Mouse (Mus musculus) hematopoietic stem cell, adult 5-6 weeks (primary cell): ENCODE data around the gene Tef. TPM values are rescaled to one million over a fixed set of nuclear protein-coding genes. Genes with fewer than 3 reads are reported as not detected.

ENCODE experiments used
- ATAC-seq, 2 experiments: fragments of 125-278 bp in 1 of 2; replicated peaks in 1 of 2; 2 replicates each; pipeline ENCODE4 v1.8.0; 2016 to 2017; ENCODE audit warnings: inconsistent platforms in 2 of 2, mild to moderate bottlenecking in 2 of 2, moderate number of reproducible peaks in 2 of 2, low read depth in 1 of 2, moderate TSS enrichment in 1 of 2; ENCODE audit not compliant: low FRiP score in 2 of 2, poor library complexity in 2 of 2, severe bottlenecking in 2 of 2, insufficient read depth in 1 of 2, low TSS enrichment in 1 of 2
- total RNA-seq: library from RNA; stranded (forward); fragments of 172-1452, 232-1000 nt; gene quantifications from 2 replicates; pipeline ENCODE4 v1.2.3, GENCODE M21; 2017

Gene Tef
- total RNA-seq = 18.6 and 28.9 TPM in 2 replicates

DNA sequence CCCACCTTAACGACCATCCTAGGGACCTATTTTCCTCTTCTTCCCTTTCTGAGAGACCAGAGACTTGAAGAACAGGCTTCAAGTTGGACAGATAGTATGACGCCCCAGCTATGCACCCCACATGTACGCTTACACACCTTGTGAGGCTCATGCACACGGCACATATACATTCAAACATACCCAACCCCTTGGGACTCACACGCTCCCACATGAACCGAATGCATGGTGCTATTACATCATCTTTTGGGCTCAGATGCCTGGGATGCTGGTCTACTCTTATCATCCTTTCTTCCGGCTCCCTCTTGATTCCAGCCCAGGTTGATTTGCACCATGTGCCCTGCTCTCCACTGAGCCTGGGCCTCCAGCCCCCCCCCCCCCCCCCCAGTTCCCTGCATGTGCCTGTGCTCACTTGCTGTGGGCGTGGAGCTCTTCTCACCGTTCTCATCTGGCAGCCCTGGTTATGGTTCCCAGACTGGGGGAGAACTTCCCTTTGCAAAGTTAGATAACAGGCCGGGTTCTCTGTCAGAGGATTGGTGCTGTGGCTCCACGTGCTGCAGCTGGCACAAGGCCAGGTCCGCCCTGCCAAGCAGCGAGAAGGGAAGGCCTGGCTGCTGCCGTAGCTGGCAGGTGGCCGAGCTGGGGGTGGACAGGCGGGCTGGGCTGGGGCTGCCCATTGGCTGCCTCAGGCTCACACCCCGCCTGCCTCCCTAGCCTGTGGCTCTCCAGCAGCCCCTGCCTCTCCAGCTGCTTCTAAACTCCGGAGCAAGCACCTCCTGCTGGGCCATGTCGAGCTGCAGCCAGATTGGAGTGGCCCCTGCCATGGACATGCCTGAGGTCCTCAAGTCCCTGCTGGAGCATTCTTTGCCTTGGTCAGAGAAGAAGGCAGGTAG, at the start of gene Tef:
TSS of gene Tef (plus strand) at position 421 of the 890 bp plus-strand sequence.
- ATAC-seq = peak; percentile 90 to 92

DNA sequence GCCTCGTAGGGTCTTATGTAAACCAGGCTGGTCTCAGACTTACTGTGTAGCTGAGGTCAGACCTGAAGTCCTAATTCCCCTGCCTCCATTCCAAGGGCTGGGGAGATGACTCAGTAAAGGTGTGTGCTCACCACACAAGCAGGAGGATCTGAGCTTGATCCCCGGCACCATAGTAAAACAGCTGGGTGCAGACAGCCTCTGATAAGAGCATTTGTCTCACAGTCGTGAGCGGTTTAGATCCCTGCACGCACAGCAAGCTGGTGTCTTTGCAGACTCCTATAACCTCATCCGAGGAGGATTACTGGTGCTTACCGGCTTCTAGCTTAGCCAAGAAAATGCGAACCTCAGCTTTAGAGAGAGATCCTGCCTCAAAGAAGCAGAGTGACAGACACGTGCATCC, 48.6 kb upstream of the Tef start:
- no peak for ATAC-seq

DNA sequence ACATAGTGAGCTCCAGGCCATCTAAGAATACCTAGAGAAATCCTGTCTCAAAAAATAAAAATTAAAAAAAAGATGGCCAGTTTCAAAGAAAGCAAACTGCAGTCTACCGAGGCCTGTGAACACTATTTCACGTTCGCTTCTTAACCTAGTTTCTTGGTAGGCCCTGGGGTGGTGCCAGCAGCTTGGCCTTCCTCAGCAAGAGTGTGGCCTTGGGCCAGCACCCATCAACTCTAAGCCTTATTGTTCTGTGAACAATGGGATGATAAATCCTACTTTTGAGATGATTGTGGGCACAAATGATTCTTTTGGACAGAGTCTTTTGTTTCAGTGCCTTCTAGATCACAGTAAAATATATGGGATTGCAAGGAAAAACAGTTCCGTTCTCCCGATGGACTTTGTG, 43.5 kb upstream of the Tef start:
- no peak for ATAC-seq

DNA sequence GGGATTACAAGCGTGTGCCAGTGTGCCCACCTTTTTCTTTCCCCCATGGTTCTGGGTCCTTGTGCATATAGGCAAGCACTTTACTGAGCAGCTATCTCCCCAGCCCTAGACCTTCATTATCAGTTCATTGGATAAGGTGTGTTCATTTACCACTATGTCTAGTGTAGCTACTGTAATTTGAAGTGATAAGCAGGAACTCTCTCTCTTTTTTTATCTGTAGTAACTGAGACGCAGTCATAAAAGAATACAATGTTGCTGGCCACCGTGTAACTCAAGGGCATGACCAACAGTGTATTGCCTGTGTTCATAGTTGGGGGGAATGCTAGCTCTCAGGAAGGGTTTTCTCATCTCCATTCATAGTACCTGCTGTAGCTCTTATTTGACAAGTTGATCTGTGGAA, 42.7 kb upstream of the Tef start:
- no peak for ATAC-seq

DNA sequence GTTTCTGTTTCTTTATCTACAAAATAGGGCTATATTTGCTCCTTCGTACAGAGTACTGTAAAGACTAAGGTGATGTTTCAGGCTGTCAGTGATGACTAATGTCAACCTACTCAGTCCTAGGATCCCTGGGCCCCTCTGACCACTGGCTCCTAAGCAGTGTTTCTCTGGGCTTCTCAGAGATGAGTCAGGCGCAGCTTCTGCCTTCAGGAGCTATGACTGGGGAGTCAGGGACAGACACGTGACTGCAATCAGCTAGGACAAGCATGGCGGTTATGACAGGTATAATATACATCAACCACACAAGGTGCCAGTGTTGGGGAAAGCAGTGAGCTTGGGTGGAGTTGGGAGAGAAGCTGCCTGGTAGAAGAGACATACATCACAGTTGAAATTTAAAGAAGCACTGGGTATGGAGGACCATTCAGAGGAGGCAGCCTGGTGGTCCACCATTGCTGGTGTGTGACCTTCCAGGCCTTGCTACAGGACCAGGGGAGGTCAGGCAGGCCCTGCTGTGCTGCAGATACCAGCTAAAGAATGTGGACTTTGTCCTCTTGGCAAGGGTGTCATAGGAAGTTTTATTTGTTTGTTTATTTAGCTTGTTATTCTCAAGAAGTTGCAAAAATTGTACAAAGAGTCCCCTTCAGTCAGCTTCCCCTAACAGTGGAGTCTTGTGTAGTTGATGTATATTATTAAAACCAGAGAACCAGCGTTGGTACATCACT, 41.7 kb upstream of the Tef start:
- no peak for ATAC-seq

DNA sequence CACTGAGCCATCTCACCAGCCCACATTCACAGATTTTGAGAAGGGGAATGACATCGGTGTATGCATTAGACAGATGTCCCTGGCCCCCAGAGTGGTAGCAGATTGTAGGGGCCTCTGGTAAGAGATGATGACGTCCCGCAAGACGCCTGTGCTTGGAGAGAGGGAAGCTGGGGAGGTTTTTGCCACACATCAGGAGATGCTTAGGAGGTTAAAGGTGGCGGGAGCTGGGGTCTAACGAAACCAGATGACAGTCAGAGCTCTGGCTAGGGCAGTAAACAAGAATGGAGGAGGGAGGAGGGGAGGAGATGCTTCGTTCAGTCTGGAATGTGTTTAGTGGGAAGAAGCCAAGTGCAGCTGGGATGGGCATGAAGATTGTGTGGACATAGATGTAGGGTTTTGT, 40.8 kb upstream of the Tef start:
- no peak for ATAC-seq

DNA sequence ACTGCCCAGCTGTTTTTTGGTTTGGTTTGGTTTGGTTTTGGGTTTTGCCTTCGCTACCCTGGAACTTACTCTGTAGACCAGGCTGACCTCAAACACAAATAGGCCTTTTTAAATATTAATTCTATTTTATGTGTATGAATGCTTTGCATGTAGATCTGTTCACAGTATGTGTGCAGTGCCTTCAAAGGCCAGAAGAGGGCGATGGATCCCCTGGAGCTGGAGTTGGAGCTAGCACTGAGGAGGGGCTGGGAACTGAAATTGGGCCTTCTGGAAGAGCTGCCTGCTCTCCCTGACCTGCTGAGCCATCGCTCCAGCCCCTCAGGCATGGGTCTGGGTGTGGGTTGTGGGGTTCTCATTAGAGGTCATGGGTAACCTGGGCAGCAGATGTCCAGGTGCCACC, 40.3 kb upstream of the Tef start:
- no peak for ATAC-seq

DNA sequence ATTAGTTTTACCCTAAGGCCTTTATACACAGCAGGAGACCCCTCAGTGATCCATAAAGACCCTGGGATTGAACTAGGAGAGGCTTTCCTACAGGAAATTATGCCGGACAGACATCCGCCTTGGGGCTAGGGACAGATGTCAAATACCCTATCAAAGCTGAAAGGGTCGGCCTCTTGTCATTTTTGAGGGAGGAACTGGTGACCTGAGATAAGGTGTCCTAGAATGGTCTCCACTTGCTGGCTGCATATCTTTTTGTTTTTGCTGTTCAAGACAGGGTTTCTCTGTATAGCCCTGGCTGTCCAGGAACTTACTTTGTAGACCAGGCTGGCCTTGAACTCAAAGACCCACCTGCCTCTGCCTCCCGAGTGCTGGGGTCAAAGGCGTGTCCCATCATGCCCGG, 37.6 kb upstream of the Tef start:
- ATAC-seq = no peak

DNA sequence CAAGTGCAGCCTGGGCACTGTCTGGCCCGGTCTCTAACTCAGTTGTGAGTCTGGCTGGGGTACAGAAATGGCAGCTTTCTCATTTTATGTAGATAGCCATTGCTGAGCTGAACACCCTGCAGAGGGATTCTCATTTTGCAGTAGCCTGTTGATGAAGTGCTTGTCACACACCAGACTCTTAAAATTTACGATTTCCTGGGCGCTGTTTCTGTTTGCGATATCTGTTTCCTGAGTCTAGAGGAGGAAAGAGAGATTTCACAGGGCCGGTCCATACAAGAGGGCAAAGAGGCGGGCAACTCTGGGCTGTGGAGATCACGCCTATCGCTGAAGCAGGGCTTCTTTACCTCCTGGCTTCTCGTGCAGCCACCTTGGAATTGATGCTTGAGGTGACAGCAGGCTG, 36.6 kb upstream of the Tef start:
- no peak for ATAC-seq

DNA sequence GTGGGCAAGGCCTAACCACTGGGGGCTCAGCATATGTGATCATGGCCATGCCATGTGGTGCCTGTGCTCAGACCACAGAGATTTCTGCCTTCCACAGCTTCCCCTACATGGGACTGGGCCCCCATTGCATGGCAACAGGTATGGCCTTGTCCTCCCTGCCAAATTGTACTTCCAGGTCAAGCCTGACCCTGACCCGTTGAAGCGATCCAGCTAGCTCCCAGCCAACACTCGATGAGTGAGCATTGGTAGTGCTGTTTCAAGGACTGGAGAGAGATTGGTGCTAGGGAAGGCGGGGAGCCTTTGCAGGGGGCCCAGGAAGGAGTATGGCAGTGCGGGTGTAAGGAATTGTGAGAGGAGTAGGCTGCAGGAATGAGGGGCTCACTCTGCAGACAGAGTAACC, 35.8 kb upstream of the Tef start:
- ATAC-seq = no peak

DNA sequence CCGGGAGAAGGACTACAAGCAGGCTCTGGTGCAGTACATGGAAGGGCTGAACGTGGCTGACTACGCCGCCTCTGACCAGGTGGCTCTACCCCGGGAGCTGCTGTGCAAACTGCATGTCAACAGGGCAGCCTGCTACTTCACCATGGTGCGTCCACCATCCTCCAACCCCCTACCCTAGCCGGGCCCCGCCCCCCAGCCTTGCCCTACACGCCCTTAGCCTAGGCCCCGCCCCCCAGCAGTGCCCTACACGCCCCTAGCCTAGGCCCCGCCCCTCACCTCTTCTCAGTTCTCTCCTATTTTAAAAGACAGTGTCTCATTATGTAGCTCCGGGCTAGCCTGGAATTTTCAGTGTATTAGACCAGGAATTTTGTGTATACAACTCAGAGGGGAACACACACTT, 33.2 kb upstream of the Tef start:
- ATAC-seq = no peak

DNA sequence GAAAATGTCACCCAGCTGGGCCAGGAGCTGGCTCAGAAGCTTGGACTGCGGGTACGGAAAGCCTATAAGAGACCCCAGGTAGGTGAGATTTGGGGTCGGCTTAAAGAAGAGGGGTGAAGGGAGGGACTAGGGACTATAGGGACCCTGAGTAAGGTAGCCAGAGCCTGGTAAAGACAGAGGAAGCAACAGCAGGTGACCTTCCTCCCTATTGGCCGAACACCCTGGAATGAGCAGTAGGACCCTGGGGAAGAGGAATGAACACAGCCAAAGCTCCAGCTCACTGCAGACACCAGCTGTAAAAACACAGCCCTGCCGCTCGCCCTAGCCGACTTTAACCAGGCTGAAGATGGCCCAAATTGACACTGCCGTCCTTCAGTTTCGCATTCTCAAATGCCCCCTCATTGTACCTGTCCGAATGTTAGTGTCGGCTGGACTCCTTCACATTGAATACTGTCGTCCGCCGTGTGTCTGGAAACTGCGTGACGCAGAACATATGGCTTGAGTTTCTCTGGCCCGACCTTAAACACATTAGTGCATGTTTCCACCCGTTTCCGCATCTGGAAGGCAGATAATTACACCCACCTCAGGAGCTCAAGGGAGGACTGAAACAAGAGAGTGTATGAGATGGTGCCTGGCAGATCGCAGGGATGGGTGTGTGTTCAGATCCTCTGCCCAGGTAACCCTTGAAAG, 29.6 kb upstream of the Tef start:
- ATAC-seq = no peak

DNA sequence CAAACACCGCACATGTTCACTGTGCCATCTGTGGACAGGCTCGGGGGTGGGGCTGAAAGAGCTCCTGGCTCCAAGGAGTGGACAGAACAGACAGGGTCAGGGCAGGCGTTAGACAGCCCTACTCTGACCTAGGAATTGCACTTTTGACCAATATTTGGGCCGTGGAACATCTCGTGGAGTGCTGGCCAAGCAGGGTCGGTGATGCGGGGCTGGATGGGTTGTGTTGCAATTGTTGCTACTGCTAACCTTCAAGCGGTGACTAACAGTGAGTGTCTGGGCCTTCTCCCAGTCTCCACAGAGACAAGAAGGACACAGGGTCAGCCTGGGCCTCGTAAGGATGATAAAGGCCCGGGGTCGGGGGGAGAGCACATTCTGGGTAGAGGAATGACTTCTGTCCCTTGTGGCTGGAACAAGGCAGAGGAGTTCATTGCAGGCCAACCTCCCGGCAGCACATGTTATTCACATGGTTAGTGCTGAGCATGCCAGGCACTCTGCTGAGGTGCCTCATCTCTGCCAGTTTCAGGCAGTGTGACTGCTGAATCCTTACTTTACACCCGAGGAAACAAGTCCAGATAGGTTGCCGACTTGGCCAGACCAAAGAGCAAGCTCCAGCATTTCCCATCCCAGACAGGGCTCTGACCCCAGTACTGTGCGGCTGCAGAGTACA, 27.6 kb upstream of the Tef start:
- 0 out of 4 replicates have a peak, but pooled peaks of 1 of the 2 experiments have one; percentile 2 for ATAC-seq

DNA sequence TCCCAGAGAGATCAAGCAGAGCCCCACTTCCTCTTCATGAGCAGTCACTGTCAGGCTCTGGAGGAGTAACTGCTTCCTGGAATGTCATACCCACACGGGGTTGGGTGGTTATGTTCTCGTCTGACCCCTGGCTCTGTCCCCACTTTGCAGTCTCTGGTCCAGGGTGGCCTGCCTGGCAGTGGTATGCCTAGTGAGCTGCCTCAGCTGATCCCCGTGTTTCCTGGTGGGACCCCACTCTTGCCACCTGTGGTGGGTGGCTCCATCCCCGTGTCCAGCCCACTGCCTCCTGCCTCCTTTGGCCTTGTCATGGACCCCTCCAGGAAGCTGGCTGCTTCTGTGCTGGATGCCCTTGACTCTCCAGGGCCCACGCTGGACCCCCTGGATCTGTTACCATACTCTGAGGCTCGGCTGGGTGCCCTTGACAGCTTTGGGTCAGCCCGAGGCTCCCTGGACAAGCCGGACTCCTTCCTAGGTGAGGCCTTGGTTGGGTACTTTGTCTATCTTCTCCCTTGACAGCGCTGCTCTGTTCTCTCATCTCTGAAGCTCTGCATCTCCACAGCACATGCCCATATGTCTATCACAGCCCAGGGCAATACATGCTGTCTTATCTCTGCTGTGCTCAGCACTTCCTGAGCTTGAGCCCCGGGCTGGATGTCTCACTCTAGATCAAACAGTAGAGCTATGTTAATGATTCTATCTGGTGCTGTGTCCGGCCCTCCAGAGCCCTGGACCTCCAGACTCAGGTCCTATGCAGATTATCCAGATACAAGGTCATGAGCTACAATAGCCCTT, 25.4 kb upstream of the Tef start:
- no peak for ATAC-seq

DNA sequence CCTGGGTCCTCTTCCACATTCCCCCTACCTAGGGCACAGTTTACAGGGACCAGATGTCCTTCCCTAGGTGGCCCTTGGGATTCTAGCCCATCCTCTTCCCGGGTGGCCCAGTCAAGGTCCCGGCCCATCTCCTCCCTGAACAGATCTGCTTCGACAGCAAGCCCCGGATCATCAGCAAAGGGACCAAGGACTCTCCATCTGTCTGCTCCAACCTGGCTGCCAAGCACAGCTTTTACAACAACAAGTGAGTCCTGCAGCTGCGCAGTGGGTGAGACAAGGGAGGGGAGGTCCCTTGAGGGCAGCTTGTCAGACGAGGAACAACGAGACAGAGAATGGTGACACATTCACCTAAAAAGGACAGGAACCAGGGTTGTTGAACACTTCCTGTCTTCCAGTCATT, 20.4 kb upstream of the Tef start:
- no peak for ATAC-seq

DNA sequence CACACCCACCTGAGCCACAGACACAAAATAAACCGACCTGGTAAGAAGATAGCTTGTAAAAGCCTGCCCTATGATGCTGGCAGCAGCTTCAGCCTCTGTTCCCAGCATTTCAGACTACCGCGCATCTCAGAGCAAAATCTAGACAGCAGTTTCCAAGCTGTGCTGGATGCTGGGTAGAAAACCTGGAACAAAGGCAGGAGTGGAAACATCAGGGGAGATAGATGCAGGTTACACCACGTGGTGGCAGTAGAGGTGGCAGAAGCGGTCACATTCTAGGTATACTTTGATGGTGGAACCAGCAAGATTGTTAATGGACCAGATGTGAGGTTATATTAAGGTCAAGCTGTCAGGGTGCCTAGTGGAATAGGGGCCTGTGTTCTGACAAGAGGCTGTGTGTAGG, 17.5 kb upstream of the Tef start:
- 0 out of 4 replicates have a peak, but pooled peaks of 1 of the 2 experiments have one; percentile 27 for ATAC-seq

DNA sequence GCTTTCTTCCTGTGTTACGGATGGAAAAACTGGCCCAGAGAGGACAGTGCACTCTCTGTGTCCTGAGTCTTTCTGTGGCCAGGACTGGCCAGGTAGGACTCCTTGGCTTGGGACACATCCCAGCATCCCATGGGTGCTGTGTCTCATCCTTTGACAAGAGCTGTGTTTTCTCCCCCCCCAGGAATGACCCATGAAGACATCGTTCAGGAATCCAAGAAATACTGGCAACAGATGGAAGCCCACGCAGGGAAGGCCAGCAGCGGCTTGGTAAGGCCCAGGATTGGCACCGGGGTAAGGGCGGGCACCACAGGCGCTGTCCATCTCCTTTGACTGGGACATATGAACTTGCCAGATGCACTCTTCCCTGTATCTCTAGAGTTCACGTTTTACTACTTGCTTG, 16.5 kb upstream of the Tef start:
- ATAC-seq = no peak
